Mouse (Mus musculus): ENCODE results near the gene Auts2. TPM values are rescaled to one million over a fixed set of nuclear protein-coding genes. Genes with fewer than 3 reads are reported as not detected.

Auts2 gene
- polyA plus RNA-seq, 1 experiment from 2014 or later = 82.5 TPM

DNA sequence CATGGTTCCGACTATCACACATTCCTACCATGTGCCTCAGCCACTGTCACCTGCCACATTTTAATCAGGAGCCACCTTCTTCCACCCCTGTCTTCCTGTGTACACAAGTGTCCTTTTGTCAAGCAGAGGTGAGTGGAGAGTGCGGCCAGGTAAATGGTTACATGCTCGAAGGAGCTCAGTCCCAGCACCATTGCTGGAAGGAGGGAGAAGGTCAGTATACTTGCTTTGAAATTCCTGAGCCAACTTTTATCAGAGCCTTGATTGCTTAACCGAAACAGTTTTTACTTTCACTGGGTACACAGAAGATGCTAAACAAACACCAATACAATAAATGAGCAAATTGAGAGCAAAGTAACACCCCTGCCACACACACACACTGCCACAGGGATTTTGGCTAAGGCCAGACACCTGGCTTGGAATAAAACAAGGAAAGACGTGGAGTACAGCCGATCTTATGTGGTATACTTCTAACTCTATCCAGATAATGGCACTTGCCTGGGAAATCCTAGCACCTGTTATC lies 953.1 kb downstream of the Auts2 start:
- no peaks in the 10 kb centered on the region for H3K36me3 ChIP-seq (ENCODE audit: control insufficient read depth, insufficient read depth, low read length)
- WGBS = 92% methylated on average over 6 of the region's 6 CpGs
- no peak overlapping the region for H3K27ac ChIP-seq (ENCODE audit: low read depth, low read length)
- H3K9ac ChIP-seq (replicated peaks; ENCODE audit: low read depth, low read length) = no peak overlapping the region
- H3K4me2 ChIP-seq (ENCODE audit: low read depth, low read length) = no peak overlapping the region
- no peak overlapping the region for H3K4me3 ChIP-seq (ENCODE audit: low read depth, low read length)
- H3K9me3 ChIP-seq (ENCODE audit: control insufficient read depth, low read length) = no peaks in the 10 kb centered on the region
- peaks cover 26% of the 10 kb centered on the region for H3K4me1 ChIP-seq (ENCODE audit: control insufficient read depth, insufficient read depth, low read length)
- ATAC-seq (ENCODE audit: low read depth) = no peak
- H3K27me3 ChIP-seq (ENCODE audit: control insufficient read depth, insufficient read depth, low read length) = no peaks in the 10 kb centered on the region

DNA sequence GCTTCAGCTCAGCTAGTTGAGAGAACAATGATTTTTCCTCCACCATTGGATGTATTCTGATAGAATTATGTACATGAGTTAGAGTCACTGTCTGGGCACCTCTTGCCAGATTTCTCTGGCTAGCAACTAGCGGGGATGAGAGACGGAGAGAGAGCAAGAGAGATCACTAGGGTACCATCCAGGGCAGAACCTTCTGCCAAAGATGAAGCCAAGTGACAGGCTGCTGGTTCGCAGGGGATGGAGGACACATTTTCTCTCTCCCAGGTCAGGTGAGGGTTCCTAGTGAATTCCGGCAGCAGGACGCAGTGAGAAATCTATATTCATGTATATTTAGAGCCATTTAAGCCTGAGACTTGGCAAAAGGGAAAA lies 956.8 kb downstream of the Auts2 start:
- peak overlapping the region; percentile 4; the same call in 1 of the 2 replicates for H3K9ac ChIP-seq (replicated peaks; ENCODE audit: low read depth, low read length)

DNA sequence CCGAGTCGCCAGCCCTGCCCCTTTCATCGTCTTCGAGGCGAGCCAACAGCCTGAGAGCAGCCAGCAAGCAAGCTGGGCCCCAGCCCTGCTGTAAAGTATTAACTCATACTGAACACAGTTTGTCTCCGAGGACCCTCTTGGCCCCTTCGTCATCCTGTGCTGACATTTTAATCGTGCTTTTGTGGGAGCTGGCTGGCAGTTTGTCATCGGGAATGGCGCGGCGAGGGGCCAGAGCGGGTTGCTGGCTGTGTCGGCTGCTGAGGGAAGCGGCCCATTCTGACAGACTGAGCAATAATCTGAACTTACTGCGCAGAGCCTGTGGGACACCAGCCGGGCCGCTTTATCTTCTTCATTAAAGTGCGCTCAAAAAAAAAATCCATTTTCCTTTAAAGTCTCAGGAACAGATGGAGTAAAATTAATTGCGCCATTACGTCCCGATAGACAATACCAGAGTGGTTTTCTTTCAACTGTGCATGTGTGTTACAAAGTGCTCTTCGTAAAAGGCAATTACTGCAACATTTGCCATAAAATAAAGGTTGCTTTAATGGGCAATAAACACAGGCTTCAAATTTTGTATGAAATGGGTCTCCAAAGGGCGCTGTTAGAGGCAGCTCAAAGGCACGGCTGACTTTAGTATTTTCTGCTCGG lies 957.3 kb downstream of the Auts2 start:
- H3K36me3 ChIP-seq (ENCODE audit: control insufficient read depth, insufficient read depth, low read length) = no peaks in the 10 kb centered on the region
- peak overlapping the region; percentile 80 for H3K27ac ChIP-seq (ENCODE audit: low read depth, low read length)
- H3K9ac ChIP-seq (replicated peaks; ENCODE audit: low read depth, low read length) = no peak overlapping the region
- no peaks in the 10 kb centered on the region for H3K9me3 ChIP-seq (ENCODE audit: control insufficient read depth, low read length)
- 3% methylated on average over 26 of the region's 26 CpGs for WGBS
- peaks cover 58% of the 10 kb centered on the region for H3K4me1 ChIP-seq (ENCODE audit: control insufficient read depth, insufficient read depth, low read length)
- no peaks in the 10 kb centered on the region for H3K27me3 ChIP-seq (ENCODE audit: control insufficient read depth, insufficient read depth, low read length)
- ATAC-seq (ENCODE audit: low read depth) = peak; percentile 89
- H3K4me2 ChIP-seq (ENCODE audit: low read depth, low read length) = peak overlapping the region; percentile 33; the same call in 1 of the 2 replicates
- no peak overlapping the region for H3K4me3 ChIP-seq (ENCODE audit: low read depth, low read length)

More for the DNA sequence above, 956.8 kb downstream of the Auts2 start:
- H3K36me3 ChIP-seq (ENCODE audit: control insufficient read depth, insufficient read depth, low read length) = no peaks in the 10 kb centered on the region
- peaks cover 52% of the 10 kb centered on the region for H3K4me1 ChIP-seq (ENCODE audit: control insufficient read depth, insufficient read depth, low read length)
- H3K4me2 ChIP-seq (ENCODE audit: low read depth, low read length) = peak overlapping the region; percentile 33; the same call in 1 of the 2 replicates
- peak overlapping the region; percentile 80 for H3K27ac ChIP-seq (ENCODE audit: low read depth, low read length)
- H3K9me3 ChIP-seq (ENCODE audit: control insufficient read depth, low read length) = no peaks in the 10 kb centered on the region
- WGBS = 15% methylated on average over 5 of the region's 5 CpGs
- no peak overlapping the region for H3K4me3 ChIP-seq (ENCODE audit: low read depth, low read length)
- no peaks in the 10 kb centered on the region for H3K27me3 ChIP-seq (ENCODE audit: control insufficient read depth, insufficient read depth, low read length)
- ATAC-seq (ENCODE audit: low read depth) = 0 out of 2 replicates have a peak, but pooled peaks have one; percentile 3

DNA sequence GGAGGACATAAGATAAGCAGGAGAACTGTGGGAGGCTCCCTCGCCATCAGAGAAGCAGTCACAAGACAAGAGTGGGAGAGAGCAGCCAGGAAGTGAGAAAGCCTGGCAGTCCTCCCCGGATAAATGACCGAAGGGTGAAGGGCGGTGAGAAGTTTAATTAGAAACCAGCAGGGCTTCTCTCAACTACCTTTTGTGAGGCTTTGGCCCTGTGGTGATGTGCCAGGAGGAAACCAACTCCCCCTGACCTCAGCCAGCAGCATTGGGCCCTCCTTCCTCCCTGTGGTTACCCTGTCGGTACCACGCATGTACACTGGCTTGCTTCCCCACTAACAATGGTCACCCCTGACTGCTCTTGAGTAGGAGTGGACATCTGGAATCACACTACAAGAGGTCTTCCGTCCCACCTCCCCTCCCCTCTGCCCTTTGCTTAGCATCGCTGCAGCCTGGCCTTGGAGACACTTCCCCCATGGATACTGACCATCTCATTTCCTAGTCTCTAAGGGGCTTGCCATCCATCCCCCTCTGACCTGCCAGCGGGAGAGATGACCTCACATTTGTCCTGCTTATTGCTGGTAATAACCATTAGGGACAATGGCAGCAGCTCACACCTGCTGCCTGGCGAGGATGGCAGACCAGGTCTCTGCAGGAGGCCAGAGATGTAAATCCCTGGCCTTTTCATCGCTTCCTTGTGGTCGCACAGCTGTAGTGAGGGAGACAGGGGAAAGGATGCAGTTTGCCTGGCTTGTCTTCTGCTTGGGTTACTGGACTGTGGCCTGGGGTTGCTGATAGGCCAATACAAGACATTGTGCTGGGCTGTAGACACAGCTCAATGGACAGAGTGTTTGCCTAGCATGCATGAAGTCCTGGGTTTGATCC lies 958.6 kb downstream of the Auts2 start:
- Histone ChIP-seq H3K27me3 (ENCODE audit: control insufficient read depth, insufficient read depth, low read length) (no peaks in the 10 kb centered on the region), H3K9me3 (ENCODE audit: control insufficient read depth, low read length) (no peaks in the 10 kb centered on the region), H3K4me3 (ENCODE audit: low read depth, low read length) (no peak overlapping the region), H3K4me2 (ENCODE audit: low read depth, low read length) (no peak overlapping the region), H3K27ac (ENCODE audit: low read depth, low read length) (peak overlapping the region; percentile 67), H3K36me3 (ENCODE audit: control insufficient read depth, insufficient read depth, low read length) (no peaks in the 10 kb centered on the region), H3K9ac (replicated peaks; ENCODE audit: low read depth, low read length) (0 out of 2 replicates have a peak overlapping the region, but pooled peaks have one; percentile 12), H3K4me1 (ENCODE audit: control insufficient read depth, insufficient read depth, low read length) (peaks cover 69% of the 10 kb centered on the region)
- 15% methylated on average over 12 of the region's 12 CpGs for WGBS
- ATAC-seq (ENCODE audit: low read depth) = no peak

DNA sequence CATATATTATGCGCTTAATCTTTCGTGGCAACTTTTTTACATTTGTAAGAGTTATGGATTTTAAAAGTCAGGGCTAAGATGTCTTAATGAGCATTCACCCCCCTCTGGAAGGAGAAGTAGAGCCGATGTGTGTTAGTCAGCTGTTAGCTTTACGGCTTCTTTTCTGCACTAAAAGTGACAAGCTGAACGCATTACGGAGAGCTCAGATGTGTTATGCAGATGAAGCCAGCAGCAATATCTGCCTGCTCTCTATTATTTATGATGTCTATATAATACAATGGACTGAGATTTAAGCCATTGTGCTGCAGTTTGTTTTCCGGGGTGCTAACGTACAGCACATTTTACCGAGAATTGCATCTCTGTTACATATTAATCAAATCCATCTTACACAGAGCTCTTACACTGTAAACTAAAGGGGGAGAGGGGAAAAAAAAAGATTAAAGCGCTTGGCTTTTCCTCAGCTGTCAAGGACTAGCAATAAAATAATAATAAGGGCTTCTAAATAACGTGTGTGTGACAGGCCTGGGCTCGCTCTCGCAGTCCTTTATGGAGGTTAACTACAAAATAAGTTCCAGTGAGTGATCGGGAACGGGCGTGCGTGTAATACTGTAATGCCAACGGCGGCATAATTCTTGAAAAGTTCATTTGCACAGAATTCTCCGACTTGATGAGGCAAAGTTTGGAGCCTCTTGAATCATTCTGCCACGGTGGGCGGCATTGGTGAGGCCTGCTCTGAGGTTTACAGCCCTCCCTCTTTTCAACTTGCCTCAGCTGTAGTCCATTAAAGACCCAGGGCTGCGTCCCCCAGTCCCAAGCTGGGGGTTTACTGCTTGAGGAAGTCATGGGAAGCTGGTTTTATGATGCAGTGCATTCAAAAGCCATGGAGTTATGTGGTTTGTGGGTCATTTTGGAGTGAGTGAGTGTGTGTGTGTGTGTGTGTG lies 961.8 kb downstream of the Auts2 start:
- WGBS = 13% methylated on average over 23 of the region's 23 CpGs
- Histone ChIP-seq H3K27me3 (ENCODE audit: control insufficient read depth, insufficient read depth, low read length) (no peaks in the 10 kb centered on the region), H3K4me2 (ENCODE audit: low read depth, low read length) (peak overlapping the region; percentile 1; the same call in 1 of the 2 replicates), H3K4me3 (ENCODE audit: low read depth, low read length) (no peak overlapping the region), H3K9me3 (ENCODE audit: control insufficient read depth, low read length) (no peaks in the 10 kb centered on the region), H3K36me3 (ENCODE audit: control insufficient read depth, insufficient read depth, low read length) (no peaks in the 10 kb centered on the region), H3K4me1 (ENCODE audit: control insufficient read depth, insufficient read depth, low read length) (peaks cover 63% of the 10 kb centered on the region), H3K9ac (replicated peaks; ENCODE audit: low read depth, low read length) (no peak overlapping the region), H3K27ac (ENCODE audit: low read depth, low read length) (peak overlapping the region; percentile 28; the same call in 1 of the 2 replicates)
- peak; percentile 46; the same call in 1 of the 2 replicates for ATAC-seq (ENCODE audit: low read depth)

DNA sequence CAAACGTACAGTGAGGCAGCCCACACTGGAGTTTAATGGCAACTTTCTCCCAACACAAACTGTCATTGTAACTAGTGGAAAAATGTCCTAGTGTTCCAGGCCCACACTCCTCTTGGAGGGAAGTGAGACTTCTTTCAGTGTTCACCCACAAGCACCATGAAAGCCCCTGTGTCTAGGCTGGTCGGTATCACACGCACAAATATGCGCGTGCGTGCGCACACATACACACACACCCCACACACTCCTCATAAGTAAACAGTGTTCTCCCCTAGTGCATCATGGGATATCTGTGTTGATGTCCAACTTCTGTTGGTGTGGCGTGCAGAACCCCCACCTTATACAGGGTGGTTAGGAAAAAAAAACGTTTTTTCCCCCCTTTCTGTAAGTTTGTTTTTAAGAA lies 964.4 kb downstream of the Auts2 start:
- no peak overlapping the region for H3K4me3 ChIP-seq (ENCODE audit: low read depth, low read length)
- no peak for ATAC-seq (ENCODE audit: low read depth)
- H3K4me1 ChIP-seq (ENCODE audit: control insufficient read depth, insufficient read depth, low read length) = peaks cover 63% of the 10 kb centered on the region
- no peak overlapping the region for H3K9ac ChIP-seq (replicated peaks; ENCODE audit: low read depth, low read length)
- 86% methylated on average over 9 of the region's 9 CpGs for WGBS
- no peaks in the 10 kb centered on the region for H3K9me3 ChIP-seq (ENCODE audit: control insufficient read depth, low read length)
- no peaks in the 10 kb centered on the region for H3K36me3 ChIP-seq (ENCODE audit: control insufficient read depth, insufficient read depth, low read length)
- H3K27me3 ChIP-seq (ENCODE audit: control insufficient read depth, insufficient read depth, low read length) = no peaks in the 10 kb centered on the region
- H3K27ac ChIP-seq (ENCODE audit: low read depth, low read length) = no peak overlapping the region
- no peak overlapping the region for H3K4me2 ChIP-seq (ENCODE audit: low read depth, low read length)

DNA sequence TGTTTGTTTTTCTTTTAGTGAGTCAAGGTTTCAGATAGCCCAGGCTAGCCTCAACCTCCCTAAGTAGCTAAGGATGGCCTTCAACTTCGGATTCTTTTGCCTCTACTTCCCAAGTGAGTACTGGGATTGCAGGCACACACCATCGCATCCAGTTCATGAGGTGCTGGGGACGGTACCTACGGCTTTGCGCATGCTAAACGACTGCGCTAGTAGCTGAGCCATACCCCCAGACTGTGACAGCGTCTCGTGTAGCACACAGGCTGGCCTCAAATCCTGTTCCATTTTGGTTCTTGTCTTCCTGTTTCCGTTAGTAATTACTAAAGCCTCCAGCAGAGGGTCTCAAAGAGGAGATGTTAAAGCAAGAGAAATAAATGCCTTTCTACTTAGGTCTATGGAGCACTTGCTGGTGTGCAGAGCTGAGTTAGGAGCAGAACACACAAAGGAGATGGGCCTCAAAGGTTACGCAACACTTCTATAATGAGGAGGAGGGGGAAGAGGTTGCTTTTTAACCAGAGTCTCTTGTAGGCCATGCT lies 967.3 kb downstream of the Auts2 start:
- Histone ChIP-seq H3K9ac (replicated peaks; ENCODE audit: low read depth, low read length) (no peak overlapping the region), H3K27me3 (ENCODE audit: control insufficient read depth, insufficient read depth, low read length) (no peaks in the 10 kb centered on the region), H3K27ac (ENCODE audit: low read depth, low read length) (no peak overlapping the region), H3K36me3 (ENCODE audit: control insufficient read depth, insufficient read depth, low read length) (no peaks in the 10 kb centered on the region), H3K9me3 (ENCODE audit: control insufficient read depth, low read length) (no peaks in the 10 kb centered on the region), H3K4me1 (ENCODE audit: control insufficient read depth, insufficient read depth, low read length) (peaks cover 44% of the 10 kb centered on the region; the same call in 1 of the 2 replicates), H3K4me3 (ENCODE audit: low read depth, low read length) (no peak overlapping the region), H3K4me2 (ENCODE audit: low read depth, low read length) (no peak overlapping the region)
- no peak for ATAC-seq (ENCODE audit: low read depth)
- 42% methylated on average over 11 of the region's 11 CpGs for WGBS

DNA sequence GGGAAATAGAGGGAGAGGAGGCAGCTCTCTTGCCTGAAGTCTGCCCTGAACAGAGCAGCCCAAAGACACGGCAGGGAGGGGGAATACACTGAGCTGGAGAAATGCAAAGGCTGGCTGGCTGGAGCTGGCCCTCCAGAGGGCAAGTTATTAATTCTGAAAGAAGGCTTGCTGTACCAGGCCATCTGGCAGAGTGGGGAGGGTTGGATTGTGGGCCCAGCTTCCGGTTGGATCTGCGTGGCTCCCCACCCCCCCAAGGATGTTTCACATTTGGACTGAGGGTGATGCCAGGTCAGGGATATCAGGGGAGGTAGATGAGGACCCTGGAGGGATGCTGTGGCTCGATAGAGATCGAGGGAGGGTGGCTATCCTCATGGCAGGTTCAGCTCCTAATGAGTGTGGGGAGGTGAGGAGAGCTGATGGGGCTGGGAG lies 968.0 kb downstream of the Auts2 start:
- ATAC-seq (ENCODE audit: low read depth) = peak; percentile 77
- Histone ChIP-seq H3K4me2 (ENCODE audit: low read depth, low read length) (no peak overlapping the region), H3K4me1 (ENCODE audit: control insufficient read depth, insufficient read depth, low read length) (peaks cover 38% of the 10 kb centered on the region; the same call in 1 of the 2 replicates), H3K27ac (ENCODE audit: low read depth, low read length) (no peak overlapping the region), H3K9ac (replicated peaks; ENCODE audit: low read depth, low read length) (no peak overlapping the region), H3K9me3 (ENCODE audit: control insufficient read depth, low read length) (no peaks in the 10 kb centered on the region), H3K4me3 (ENCODE audit: low read depth, low read length) (no peak overlapping the region), H3K27me3 (ENCODE audit: control insufficient read depth, insufficient read depth, low read length) (no peaks in the 10 kb centered on the region), H3K36me3 (ENCODE audit: control insufficient read depth, insufficient read depth, low read length) (no peaks in the 10 kb centered on the region)
- 12% methylated on average over 5 of the region's 5 CpGs for WGBS

All from neural tube, embryonic 14.5 days (tissue).